Mouse (Mus musculus): Measurements from ENCODE around the gene Fuz.

Fuz gene

GRCm38 (mm10) chr7:44895593-44896434 is at the start of gene Fuz:
Gene Fuz, plus strand, starts transcription at chr7:44896079.
- DNase-seq = peak; percentile 89 to 93

- peak in 1 of 2 experiments; percentile 47 for DNase-seq
These were observed 49.1 kb upstream of the Fuz start for GRCm38 (mm10) chr7:44846804-44847203.

- DNase-seq = peak in 1 of 2 experiments; percentile 41
These were observed 48.1 kb upstream of the Fuz start for GRCm38 (mm10) chr7:44847772-44848171.

- peak; percentile 99 to 100 for DNase-seq
These were observed 47.1 kb upstream of the Fuz start, which contains the start of the genes Akt1s1 and Tbc1d17 for GRCm38 (mm10) chr7:44848561-44849415. Gene Akt1s1, plus strand, starts transcription at chr7:44848991. Gene Tbc1d17, minus strand, starts transcription at chr7:44849079.

GRCm38 (mm10) chr7:44849416-44850111 is 46.3 kb upstream of the Fuz start:
- peak; percentile 91 to 93 for DNase-seq

GRCm38 (mm10) chr7:44850146-44850545 is 45.7 kb upstream of the Fuz start:
- DNase-seq = peak; percentile 77 to 88

- no peak for DNase-seq
These were observed 44.9 kb upstream of the Fuz start for GRCm38 (mm10) chr7:44850789-44851624.

GRCm38 (mm10) chr7:44851625-44852234 is 44.1 kb upstream of the Fuz start:
- DNase-seq = no peak

GRCm38 (mm10) chr7:44852259-44853027 is 43.4 kb upstream of the Fuz start:
- no peak for DNase-seq

GRCm38 (mm10) chr7:44853065-44853464 is 42.8 kb upstream of the Fuz start:
- DNase-seq = no peak

- DNase-seq = peak in 1 of 2 experiments; percentile 58
These were observed 42.1 kb upstream of the Fuz start for GRCm38 (mm10) chr7:44853596-44854355.

GRCm38 (mm10) chr7:44854356-44855031 is 41.4 kb upstream of the Fuz start:
- peak; percentile 88 to 89 for DNase-seq

- peak in 1 of 2 experiments; percentile 57 for DNase-seq
These were observed 40.8 kb upstream of the Fuz start for GRCm38 (mm10) chr7:44855036-44855435.

- no peak for DNase-seq
These were observed 39.5 kb upstream of the Fuz start for GRCm38 (mm10) chr7:44856265-44856916.

GRCm38 (mm10) chr7:44857042-44857552 is 38.8 kb upstream of the Fuz start, which contains the start of gene Pnkp:
Gene Pnkp, plus strand, starts transcription at chr7:44857139.
- peak; percentile 89 to 90 for DNase-seq

GRCm38 (mm10) chr7:44857905-44858304 is 38.0 kb upstream of the Fuz start:
- no peak for DNase-seq

GRCm38 (mm10) chr7:44859896-44860295 is 36.0 kb upstream of the Fuz start:
- peak in 1 of 2 experiments; percentile 54 for DNase-seq

Measured in cerebellum, postnatal 25 days (tissue).